Mouse (Mus musculus): ENCODE results near the gene Mrvi1. TPM values are rescaled to one million over a fixed set of nuclear protein-coding genes. Genes with fewer than 3 reads are reported as not detected.

Mrvi1 gene
- total and polyA plus RNA-seq, 2 experiments from 2014 or later, result 0.88 to 2.7 TPM

GRCm38 (mm10) chr7:110985581-110986265 is 3.5 kb upstream of the Mrvi1 start:
- Histone ChIP-seq H3K27me3 (ENCODE audit: insufficient read depth, low read length) (no peaks in the 10 kb centered on the region), H3K4me2 (ENCODE audit: low read depth, low read length, poor library complexity, severe bottlenecking) (no peak overlapping the region), H3K36me3 (ENCODE audit: insufficient read depth, low read length) (no peaks in the 10 kb centered on the region), H3K9me3 (ENCODE audit: low read length) (no peaks in the 10 kb centered on the region), H3K4me3 (ENCODE audit: low read depth, low read length) (no peak overlapping the region), H3K27ac (ENCODE audit: low read depth, low read length) (no peak overlapping the region), H3K4me1 (ENCODE audit: insufficient read depth, low read length) (no peaks in the 10 kb centered on the region), H3K9ac (replicated peaks; ENCODE audit: low read length, poor library complexity, severe bottlenecking) (no peak overlapping the region)
- TF ChIP-seq CTCF (IDR thresholded peaks at IDR 0.05), result no peak
- WGBS, result 46% methylated on average over 7 of the region's 7 CpGs
- DNase-seq (ENCODE audit: low spot score) (no peak), ATAC-seq (ENCODE audit: low FRiP score) (no peak)

DNA sequence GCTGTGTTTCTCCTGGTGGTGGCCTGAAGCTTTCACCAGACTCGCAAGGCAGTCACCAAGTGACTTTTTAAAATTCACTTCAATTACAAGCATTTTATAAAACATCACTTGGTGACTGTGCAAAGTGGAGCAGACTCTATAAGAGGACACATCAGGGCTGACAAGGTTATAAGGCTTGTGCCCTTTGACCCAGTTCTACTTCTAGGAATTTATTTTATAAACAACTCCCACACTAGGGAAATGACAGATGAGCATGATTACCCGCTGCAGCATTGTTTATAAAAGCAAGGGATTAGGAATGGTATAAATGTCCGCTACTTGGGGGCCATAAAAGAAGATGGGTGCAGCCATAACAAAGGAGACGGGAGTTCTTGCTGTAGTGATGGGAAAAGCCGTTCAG is 1.4 kb upstream of the Mrvi1 start:
- H3K4me1 ChIP-seq (ENCODE audit: insufficient read depth, low read length), result no peaks in the 10 kb centered on the region
- no peak overlapping the region for H3K4me3 ChIP-seq (ENCODE audit: low read depth, low read length)
- H3K27ac ChIP-seq (ENCODE audit: low read depth, low read length), result no peak overlapping the region
- no peaks in the 10 kb centered on the region for H3K27me3 ChIP-seq (ENCODE audit: insufficient read depth, low read length)
- DNase-seq (ENCODE audit: low spot score) (no peak), ATAC-seq (ENCODE audit: low FRiP score) (no peak)
- no peaks in the 10 kb centered on the region for H3K9me3 ChIP-seq (ENCODE audit: low read length)
- no peak overlapping the region for H3K9ac ChIP-seq (replicated peaks; ENCODE audit: low read length, poor library complexity, severe bottlenecking)
- 68% methylated on average over 5 of the region's 5 CpGs for whole genome bisulfite sequencing
- no peak for TF ChIP-seq CTCF (IDR thresholded peaks at IDR 0.05)
- H3K4me2 ChIP-seq (ENCODE audit: low read depth, low read length, poor library complexity, severe bottlenecking), result no peak overlapping the region
- no peaks in the 10 kb centered on the region for H3K36me3 ChIP-seq (ENCODE audit: insufficient read depth, low read length)

DNA sequence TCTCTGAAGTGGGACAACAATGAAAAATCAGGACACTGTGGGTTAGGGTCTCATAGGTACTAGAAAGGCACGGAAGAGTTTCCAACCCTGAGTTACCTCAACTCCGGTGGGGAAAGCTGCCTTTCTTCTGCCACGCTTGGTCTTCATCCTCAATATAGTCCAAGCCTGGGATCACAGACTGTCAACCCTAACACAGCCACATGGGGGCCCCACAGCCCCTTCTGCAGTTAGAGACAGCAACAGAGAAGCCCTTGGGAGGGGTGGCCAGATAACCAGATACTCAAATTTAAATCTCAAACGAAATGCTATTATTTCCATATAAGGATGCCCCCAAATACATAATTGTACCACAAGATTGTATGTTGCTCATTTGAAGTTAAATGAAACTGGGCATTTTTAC is 503 bp upstream of the Mrvi1 start:
- DNase-seq (ENCODE audit: low spot score) (peak; percentile 22), ATAC-seq (ENCODE audit: low FRiP score) (no peak)
- H3K9ac ChIP-seq (replicated peaks; ENCODE audit: low read length, poor library complexity, severe bottlenecking), result no peak overlapping the region
- no peaks in the 10 kb centered on the region for H3K4me1 ChIP-seq (ENCODE audit: insufficient read depth, low read length)
- H3K9me3 ChIP-seq (ENCODE audit: low read length), result no peaks in the 10 kb centered on the region
- H3K27me3 ChIP-seq (ENCODE audit: insufficient read depth, low read length), result no peaks in the 10 kb centered on the region
- no peak overlapping the region for H3K27ac ChIP-seq (ENCODE audit: low read depth, low read length)
- 63% methylated on average over 4 of the region's 4 CpGs for WGBS
- H3K4me2 ChIP-seq (ENCODE audit: low read depth, low read length, poor library complexity, severe bottlenecking), result no peak overlapping the region
- peak; percentile 56 for TF ChIP-seq CTCF (IDR thresholded peaks at IDR 0.05)
- no peak overlapping the region for H3K4me3 ChIP-seq (ENCODE audit: low read depth, low read length)
- no peaks in the 10 kb centered on the region for H3K36me3 ChIP-seq (ENCODE audit: insufficient read depth, low read length)

- Histone ChIP-seq H3K27me3 (ENCODE audit: insufficient read depth, low read length) (no peaks in the 10 kb centered on the region), H3K4me1 (ENCODE audit: insufficient read depth, low read length) (no peaks in the 10 kb centered on the region), H3K4me2 (ENCODE audit: low read depth, low read length, poor library complexity, severe bottlenecking) (no peak overlapping the region), H3K9ac (replicated peaks; ENCODE audit: low read length, poor library complexity, severe bottlenecking) (no peak overlapping the region), H3K9me3 (ENCODE audit: low read length) (no peaks in the 10 kb centered on the region), H3K36me3 (ENCODE audit: insufficient read depth, low read length) (no peaks in the 10 kb centered on the region), H3K4me3 (ENCODE audit: low read depth, low read length) (no peak overlapping the region), H3K27ac (ENCODE audit: low read depth, low read length) (no peak overlapping the region)
- WGBS, result 73% methylated on average over 8 of the region's 8 CpGs
- no peak for ATAC-seq (ENCODE audit: low FRiP score)
- TF ChIP-seq CTCF (IDR thresholded peaks at IDR 0.05), result no peak
- no peak for DNase-seq (ENCODE audit: low spot score)
Measured at GRCm38 (mm10) chr7:110981036-110981435, 1.2 kb downstream of the Mrvi1 start.

GRCm38 (mm10) chr7:110977699-110978392 is 4.4 kb downstream of the Mrvi1 start:
- Histone ChIP-seq H3K9me3 (ENCODE audit: low read length) (no peaks in the 10 kb centered on the region), H3K4me3 (ENCODE audit: low read depth, low read length) (no peak overlapping the region), H3K9ac (replicated peaks; ENCODE audit: low read length, poor library complexity, severe bottlenecking) (no peak overlapping the region), H3K4me1 (ENCODE audit: insufficient read depth, low read length) (no peaks in the 10 kb centered on the region), H3K27me3 (ENCODE audit: insufficient read depth, low read length) (no peaks in the 10 kb centered on the region), H3K36me3 (ENCODE audit: insufficient read depth, low read length) (no peaks in the 10 kb centered on the region), H3K4me2 (ENCODE audit: low read depth, low read length, poor library complexity, severe bottlenecking) (no peak overlapping the region), H3K27ac (ENCODE audit: low read depth, low read length) (no peak overlapping the region)
- 86% methylated on average over 7 of the region's 7 CpGs for WGBS
- ATAC-seq (ENCODE audit: low FRiP score), result no peak
- TF ChIP-seq CTCF (IDR thresholded peaks at IDR 0.05), result no peak
- no peak for DNase-seq (ENCODE audit: low spot score)

- Histone ChIP-seq H3K9ac (replicated peaks; ENCODE audit: low read length, poor library complexity, severe bottlenecking) (no peak overlapping the region), H3K9me3 (ENCODE audit: low read length) (no peaks in the 10 kb centered on the region), H3K4me3 (ENCODE audit: low read depth, low read length) (no peak overlapping the region), H3K27me3 (ENCODE audit: insufficient read depth, low read length) (no peaks in the 10 kb centered on the region), H3K36me3 (ENCODE audit: insufficient read depth, low read length) (no peaks in the 10 kb centered on the region), H3K4me2 (ENCODE audit: low read depth, low read length, poor library complexity, severe bottlenecking) (no peak overlapping the region), H3K4me1 (ENCODE audit: insufficient read depth, low read length) (no peaks in the 10 kb centered on the region), H3K27ac (ENCODE audit: low read depth, low read length) (no peak overlapping the region)
- WGBS, result 77% methylated on average over 4 of the region's 4 CpGs
- no peak for TF ChIP-seq CTCF (IDR thresholded peaks at IDR 0.05)
- no peak for DNase-seq (ENCODE audit: low spot score)
- ATAC-seq (ENCODE audit: low FRiP score), result no peak
Measured at GRCm38 (mm10) chr7:110973450-110973849, 8.8 kb downstream of the Mrvi1 start.

All from midbrain, postnatal 0 days (tissue).